Mouse (Mus musculus) bone marrow macrophage, adult 2 months (primary cell): ENCODE results near the gene Zfp719.

Source experiments
- CTCF ChIP-seq: IDR thresholded peaks from 2 replicates; pipeline ENCODE4 v1.5.1; 2012; ENCODE audit warnings: low read depth, mild to moderate bottlenecking, low read length, moderate library complexity
- POLR2A ChIP-seq: IDR thresholded peaks from 2 replicates; pipeline ENCODE4 v1.6.1; 2012; ENCODE audit warnings: mild to moderate bottlenecking, low read depth, low read length, borderline replicate concordance

DNA sequence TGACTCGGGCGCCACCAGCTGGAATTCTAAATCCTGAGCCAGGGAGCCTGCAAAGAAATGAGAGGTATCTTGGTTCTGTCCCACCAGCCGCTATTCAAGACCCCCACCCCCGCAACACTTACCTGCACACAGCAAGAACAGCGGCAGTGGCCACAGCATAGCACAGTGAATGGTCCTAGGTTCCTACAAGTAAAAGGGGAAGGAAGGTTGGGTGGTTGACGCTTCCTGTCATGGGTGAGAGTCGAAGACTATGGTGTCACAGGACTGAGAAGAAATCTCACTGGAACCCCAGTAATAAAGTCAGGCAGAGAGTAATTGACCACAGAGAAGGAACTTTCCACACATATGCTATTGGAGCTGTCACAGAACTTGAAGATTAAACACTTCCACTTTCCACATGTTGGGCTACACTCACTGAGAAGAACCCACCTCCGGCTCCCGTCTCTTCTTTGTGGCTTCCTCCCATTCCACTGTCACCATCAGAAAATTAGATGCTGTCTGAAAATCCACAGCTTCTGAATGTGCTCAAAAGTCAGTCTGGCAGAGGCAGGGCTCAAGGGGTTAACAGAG lies 46.4 kb upstream of the Zfp719 start:
- TF ChIP-seq CTCF (no peak), POLR2A (no peak)
